Mouse (Mus musculus) neural tube, embryonic 11.5 days (tissue): Measurements from ENCODE around the gene Aatf. TPM values are rescaled to one million over a fixed set of nuclear protein-coding genes. Genes with fewer than 3 reads are reported as not detected.

ENCODE experiments used
- ATAC-seq: fragments of 200-750 bp; cut with Nextera tagmentation; 2 replicates; pipeline ENCODE4 v1.8.0; 2017; ENCODE audit warnings: moderate number of reproducible peaks, mild to moderate bottlenecking, moderate TSS enrichment, moderate library complexity; ENCODE audit not compliant: insufficient read depth, low FRiP score, low TSS enrichment
- DNase-seq: peaks from one replicate; pipeline ENCODE4 v3.0.0-alpha.2; 2015; ENCODE audit warnings: low spot score
- H3K27ac ChIP-seq: fragments of 300-500 bp; sonication (generic); 2 replicates; pipeline ENCODE4 v1.5.1; 2014; ENCODE audit warnings: low read depth, mild to moderate bottlenecking, low read length
- H3K27me3 ChIP-seq: fragments of 300-500 bp; sonication (generic); 2 replicates; pipeline ENCODE4 v1.6.1; 2014; ENCODE audit warnings: mild to moderate bottlenecking, low read length, mixed read lengths; ENCODE audit not compliant: control insufficient read depth, insufficient read depth
- H3K36me3 ChIP-seq: fragments of 300-500 bp; sonication (generic); 2 replicates; pipeline ENCODE4 v1.6.1; 2014; ENCODE audit warnings: mild to moderate bottlenecking, low read length, moderate library complexity, mixed read lengths; ENCODE audit not compliant: control insufficient read depth, insufficient read depth
- H3K4me1 ChIP-seq: fragments of 300-500 bp; sonication (generic); 2 replicates; pipeline ENCODE4 v1.6.1; 2014; ENCODE audit warnings: low read length, mixed read lengths; ENCODE audit not compliant: control insufficient read depth, insufficient read depth
- H3K4me2 ChIP-seq: fragments of 300-500 bp; sonication (generic); 2 replicates; pipeline ENCODE4 v1.6.1; 2014; ENCODE audit warnings: low read depth, mild to moderate bottlenecking, moderate library complexity
- H3K4me3 ChIP-seq: fragments of 300-500 bp; sonication (generic); 2 replicates; pipeline ENCODE4 v1.5.1; 2014; ENCODE audit warnings: low read depth, low read length
- H3K9ac ChIP-seq: fragments of 300-500 bp; sonication (generic); 2 replicates; pipeline ENCODE4 v1.6.1; 2014; ENCODE audit warnings: mild to moderate bottlenecking, low read length
- H3K9me3 ChIP-seq: fragments of 300-500 bp; sonication (generic); 2 replicates; pipeline ENCODE4 v1.6.1; 2016; ENCODE audit warnings: low read length; ENCODE audit not compliant: control insufficient read depth
- WGBS: fragments of 180-500 bp; shearing (Covaris S2); extraction: QIAGEN DNeasy Blood & Tissue Kit; methylation state at CpG from one replicate; pipeline ENCODE4 v1.1.7; 2014; 5-methylcytosine and 5-hydroxymethylcytosine counted together
- polyA plus RNA-seq: library from polyadenylated mRNA; unstranded; fragments of >200 nt; fragmentation: Nextera tagmentation; extraction: Ambion mirVana; gene quantifications from 2 replicates; pipeline ENCODE4 v1.2.1, GENCODE M21; 2014

Gene Aatf
- polyA plus RNA-seq, 1 experiment from 2014 or later: 54.4 TPM

DNA sequence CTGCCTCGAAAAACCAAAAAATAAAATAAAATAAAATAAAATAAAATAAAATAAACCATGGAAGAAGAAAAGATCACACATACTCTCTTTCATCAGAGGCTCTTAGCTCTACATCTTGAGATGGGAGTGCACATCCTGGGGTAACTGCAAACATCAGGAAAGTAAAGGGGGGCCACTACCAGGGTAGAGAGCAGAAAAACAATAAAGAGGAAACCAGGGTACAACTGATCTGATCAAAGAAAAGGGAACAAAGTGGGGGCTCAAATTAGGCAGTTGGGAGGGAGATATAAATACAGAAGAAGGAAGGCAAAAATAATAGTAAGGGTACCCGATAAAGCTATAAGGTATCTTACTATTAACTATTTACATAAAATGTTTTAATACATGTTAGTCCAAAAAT, 36.7 kb downstream of the Aatf start:
- Histone ChIP-seq H3K9ac (no peak overlapping the region), H3K9me3 (no peaks in the 10 kb centered on the region), H3K4me3 (no peak overlapping the region), H3K4me2 (no peak overlapping the region), H3K4me1 (no peaks in the 10 kb centered on the region), H3K27ac (no peak overlapping the region), H3K27me3 (no peaks in the 10 kb centered on the region), H3K36me3 (no peaks in the 10 kb centered on the region)
- ATAC-seq (no peak), DNase-seq (no peak)
- WGBS: 94% methylated on average over 2 of the region's 2 CpGs

DNA sequence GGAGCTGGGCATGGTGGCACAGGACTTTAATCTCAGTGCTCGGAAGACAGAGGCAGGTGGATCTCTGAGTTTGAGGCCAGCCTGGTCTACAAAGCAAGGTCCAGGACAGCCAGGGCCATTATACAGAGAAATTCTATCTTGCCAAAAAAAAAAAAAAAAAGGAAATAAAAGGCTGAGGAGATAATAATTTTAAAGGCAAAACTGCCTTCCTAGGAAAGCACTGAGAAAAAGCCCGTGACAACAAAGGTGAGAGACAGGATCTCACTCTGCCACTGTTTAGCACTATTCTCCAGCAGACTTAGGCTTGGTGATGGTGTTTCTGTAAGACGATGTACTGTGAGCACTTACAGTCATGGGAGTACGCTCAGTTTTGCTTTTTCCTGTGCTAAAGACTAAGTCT, 37.3 kb downstream of the Aatf start:
- Histone ChIP-seq H3K27me3 (no peaks in the 10 kb centered on the region), H3K9me3 (no peaks in the 10 kb centered on the region), H3K4me3 (no peak overlapping the region), H3K4me2 (no peak overlapping the region), H3K27ac (no peak overlapping the region), H3K36me3 (no peaks in the 10 kb centered on the region), H3K4me1 (no peaks in the 10 kb centered on the region), H3K9ac (no peak overlapping the region)
- no peak for DNase-seq
- WGBS: 91% methylated on average over 4 of the region's 4 CpGs
- no peak for ATAC-seq

DNA sequence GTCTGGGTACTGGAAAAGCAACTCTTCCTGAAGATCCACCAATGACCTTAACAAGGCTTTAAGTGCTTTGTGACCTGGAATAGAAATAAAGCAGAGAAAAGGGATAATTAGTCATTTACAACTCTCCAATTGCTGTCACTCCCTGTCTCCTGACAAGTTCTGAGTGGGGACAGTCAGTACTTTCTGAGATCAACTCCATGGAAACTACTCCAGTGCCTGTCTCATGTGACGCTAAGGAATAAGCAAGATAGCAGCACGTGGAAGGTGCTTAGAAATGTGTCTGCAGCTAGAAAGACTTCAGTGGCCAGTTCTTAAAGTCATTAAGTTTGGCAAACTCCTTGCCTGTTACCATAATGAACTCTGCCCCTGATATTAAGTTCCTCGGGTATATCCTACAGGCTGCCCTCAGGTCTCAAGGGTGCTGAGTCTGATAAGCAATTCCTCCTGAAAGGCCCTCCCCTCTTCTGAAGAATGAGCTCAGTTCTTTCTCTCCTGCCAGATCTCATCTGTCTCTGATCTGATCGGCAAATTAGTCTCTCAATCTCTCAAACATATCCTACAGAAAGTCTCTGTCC, 40.1 kb downstream of the Aatf start:
- Histone ChIP-seq H3K4me2 (no peak overlapping the region), H3K9me3 (no peaks in the 10 kb centered on the region), H3K4me3 (no peak overlapping the region), H3K9ac (no peak overlapping the region), H3K36me3 (no peaks in the 10 kb centered on the region), H3K4me1 (no peaks in the 10 kb centered on the region), H3K27ac (no peak overlapping the region), H3K27me3 (no peaks in the 10 kb centered on the region)
- ATAC-seq: no peak
- no peak for DNase-seq
- WGBS: 79% methylated on average over 4 of the region's 4 CpGs

DNA sequence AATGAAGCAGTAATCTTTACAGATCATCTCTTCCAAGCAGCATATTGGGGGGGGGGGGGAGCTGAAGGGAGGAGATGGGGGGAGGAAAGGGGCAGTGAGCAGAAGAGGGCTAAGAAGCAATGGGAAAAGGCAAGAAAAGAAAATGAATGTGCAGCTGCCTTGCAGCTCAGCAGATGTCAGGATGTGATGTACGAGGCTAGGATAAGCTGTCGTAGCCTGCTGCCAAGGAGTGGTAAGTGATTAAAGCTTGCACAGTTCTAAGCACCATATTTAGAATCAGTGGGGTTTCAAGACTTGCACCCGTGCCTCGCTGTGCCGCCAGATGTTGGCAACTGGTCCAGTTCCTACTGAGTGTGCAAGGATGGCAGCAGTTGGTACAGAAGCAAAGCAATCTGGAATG, 48.8 kb downstream of the Aatf start:
- ATAC-seq (no peak), DNase-seq (no peak)
- 0 out of 2 replicates have a peak overlapping the region, but pooled peaks have one; percentile 17 for H3K27ac ChIP-seq
- H3K36me3 ChIP-seq: no peaks in the 10 kb centered on the region; the same call in 1 of the 2 replicates
- 64% methylated on average over 5 of the region's 5 CpGs for WGBS
- no peak overlapping the region for H3K9ac ChIP-seq
- no peaks in the 10 kb centered on the region for H3K4me1 ChIP-seq
- no peak overlapping the region for H3K4me3 ChIP-seq
- no peak overlapping the region for H3K4me2 ChIP-seq
- no peaks in the 10 kb centered on the region for H3K27me3 ChIP-seq
- H3K9me3 ChIP-seq: no peaks in the 10 kb centered on the region

DNA sequence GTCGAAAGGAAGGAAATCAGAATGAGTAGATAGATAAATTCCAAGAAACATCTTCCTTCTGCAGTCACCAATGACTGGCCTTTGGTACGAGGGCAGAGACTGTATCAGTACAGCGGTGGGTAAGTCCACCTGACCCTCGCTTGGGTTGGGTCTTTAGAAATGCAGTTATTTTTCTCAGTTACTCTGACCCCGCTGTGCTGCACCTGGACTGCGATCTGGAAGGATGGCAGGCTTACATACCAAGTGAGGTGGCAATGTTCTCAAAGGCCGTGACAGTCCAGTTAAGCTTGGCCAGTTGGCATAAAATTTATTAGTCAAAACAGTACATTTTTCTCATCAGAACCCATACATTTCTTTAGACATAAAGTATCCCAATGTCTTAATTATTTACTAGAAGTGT, 59.4 kb downstream of the Aatf start:
- 94% methylated on average over 7 of the region's 7 CpGs for WGBS
- Histone ChIP-seq H3K4me1 (no peaks in the 10 kb centered on the region), H3K36me3 (no peaks in the 10 kb centered on the region), H3K4me3 (no peak overlapping the region), H3K9me3 (no peaks in the 10 kb centered on the region), H3K4me2 (no peak overlapping the region), H3K27ac (no peak overlapping the region), H3K27me3 (no peaks in the 10 kb centered on the region), H3K9ac (no peak overlapping the region)
- ATAC-seq (no peak), DNase-seq (no peak)

DNA sequence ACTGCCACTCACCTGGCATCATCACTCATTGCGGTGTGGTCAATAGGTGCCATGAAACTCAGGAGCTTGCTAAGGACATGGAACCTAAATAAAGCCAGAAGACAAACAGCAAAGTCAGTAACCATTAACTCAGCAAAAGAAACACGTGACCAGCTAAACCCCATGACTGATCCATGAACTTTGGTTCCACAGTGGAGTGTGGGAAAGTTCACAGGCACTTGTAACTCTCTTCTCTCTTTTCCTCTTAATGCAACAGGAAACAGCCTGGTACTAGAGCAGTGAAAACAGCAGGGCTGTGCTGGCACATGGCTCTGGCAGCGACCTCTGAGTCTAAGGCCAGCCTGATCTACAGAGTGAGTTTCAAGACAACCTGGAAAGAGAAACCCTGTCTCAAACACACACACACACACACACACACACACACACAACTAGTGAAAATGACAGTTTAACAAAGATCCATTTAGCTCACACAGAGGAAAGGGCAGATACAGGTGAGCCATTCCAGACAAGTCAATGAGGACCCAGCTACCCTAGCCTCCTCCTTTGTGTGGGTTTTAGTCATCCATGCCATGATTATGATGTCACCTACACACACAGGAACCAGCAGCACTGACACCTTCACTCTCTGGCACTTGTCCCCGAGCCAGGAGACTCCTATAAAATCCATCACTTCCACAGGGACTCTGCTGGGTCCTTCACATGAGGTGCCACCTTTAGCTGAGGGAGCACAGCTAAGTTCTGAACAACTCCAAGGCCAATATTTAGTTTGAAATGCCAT, 70.6 kb downstream of the Aatf start:
- no peak overlapping the region for H3K27ac ChIP-seq
- ATAC-seq: no peak
- no peaks in the 10 kb centered on the region for H3K27me3 ChIP-seq
- H3K4me1 ChIP-seq: no peaks in the 10 kb centered on the region
- no peaks in the 10 kb centered on the region; the same call in 1 of the 2 replicates for H3K36me3 ChIP-seq
- H3K9me3 ChIP-seq: no peaks in the 10 kb centered on the region
- H3K4me2 ChIP-seq: no peak overlapping the region
- no peak overlapping the region for H3K4me3 ChIP-seq
- WGBS: 91% methylated on average over 4 of the region's 4 CpGs
- no peak overlapping the region for H3K9ac ChIP-seq
- DNase-seq: no peak

DNA sequence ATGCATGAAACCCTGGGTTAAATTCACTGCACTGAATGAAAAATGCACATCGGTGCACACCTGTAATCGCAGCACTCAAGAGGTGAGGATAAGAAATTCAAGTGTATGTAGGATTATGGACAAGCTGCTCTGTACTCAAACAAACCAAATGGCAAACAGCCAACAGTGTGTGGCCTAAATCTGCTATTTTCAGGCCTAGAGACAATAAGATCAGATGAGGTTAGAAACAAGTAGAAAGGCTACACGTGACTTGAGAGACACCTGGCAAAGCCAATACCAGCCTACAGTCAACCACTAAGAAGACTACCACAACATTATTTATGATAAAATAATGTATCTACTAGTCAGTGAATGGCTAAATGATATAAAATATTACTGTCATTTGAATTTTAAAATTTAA, 72.9 kb downstream of the Aatf start:
- Histone ChIP-seq H3K4me2 (no peak overlapping the region), H3K9me3 (no peaks in the 10 kb centered on the region), H3K27me3 (no peaks in the 10 kb centered on the region), H3K27ac (no peak overlapping the region), H3K4me3 (no peak overlapping the region), H3K36me3 (no peaks in the 10 kb centered on the region; the same call in 1 of the 2 replicates), H3K4me1 (no peaks in the 10 kb centered on the region), H3K9ac (no peak overlapping the region)
- ATAC-seq (no peak), DNase-seq (no peak)
- 95% methylated on average over 3 of the region's 3 CpGs for WGBS

DNA sequence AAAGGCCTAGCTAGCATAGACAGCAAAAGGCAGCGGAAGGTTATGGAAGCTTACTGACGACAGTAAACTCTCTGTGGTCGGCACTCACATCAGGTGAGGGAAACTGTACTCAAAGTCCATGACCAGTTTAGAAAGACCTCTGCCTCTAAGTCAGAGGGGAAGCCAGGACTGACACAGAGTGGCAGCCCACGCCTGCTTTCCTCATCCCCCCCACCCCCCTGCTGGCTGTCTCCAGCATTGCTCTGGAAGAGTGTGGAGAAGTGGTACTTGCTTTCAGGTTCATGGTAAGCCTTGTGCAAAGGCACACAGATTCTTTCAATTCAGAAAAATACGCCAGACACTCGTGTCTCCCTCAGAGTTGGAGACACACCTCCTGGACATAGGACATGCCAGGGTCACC, 78.4 kb downstream of the Aatf start:
- Histone ChIP-seq H3K27me3 (no peaks in the 10 kb centered on the region), H3K4me3 (no peak overlapping the region), H3K9me3 (no peaks in the 10 kb centered on the region), H3K9ac (no peak overlapping the region), H3K4me1 (no peaks in the 10 kb centered on the region), H3K27ac (no peak overlapping the region), H3K4me2 (no peak overlapping the region), H3K36me3 (no peaks in the 10 kb centered on the region)
- DNase-seq: no peak
- ATAC-seq: no peak
- 72% methylated on average over 6 of the region's 6 CpGs for WGBS

DNA sequence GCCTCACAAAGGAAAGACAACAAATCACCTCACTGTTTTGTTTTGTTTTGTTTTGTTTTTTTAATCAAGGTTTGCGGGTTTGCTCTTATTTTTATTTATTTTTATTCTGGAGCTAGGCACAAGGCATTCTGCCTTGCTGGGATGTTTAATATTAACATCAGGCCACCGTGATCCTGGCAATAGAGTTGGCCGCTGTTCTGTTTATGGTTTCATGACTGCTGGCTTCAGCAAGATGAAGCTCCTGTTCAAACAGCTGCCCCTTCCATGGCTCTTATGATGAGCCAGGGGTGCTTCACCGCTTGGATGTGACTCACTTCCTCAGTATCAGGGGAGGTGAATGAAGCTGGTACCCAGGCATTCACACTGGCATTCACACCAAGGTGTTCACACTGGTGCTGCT, 83.0 kb downstream of the Aatf start:
- H3K4me1 ChIP-seq: 0 out of 2 replicates have a peak, but pooled peaks cover 2% of the 10 kb centered on the region
- no peak for DNase-seq
- 75% methylated on average over 4 of the region's 4 CpGs for WGBS
- no peaks in the 10 kb centered on the region for H3K36me3 ChIP-seq
- no peaks in the 10 kb centered on the region for H3K27me3 ChIP-seq
- no peaks in the 10 kb centered on the region for H3K9me3 ChIP-seq
- H3K9ac ChIP-seq: no peak overlapping the region
- no peak overlapping the region for H3K4me3 ChIP-seq
- ATAC-seq: no peak
- H3K4me2 ChIP-seq: no peak overlapping the region
- no peak overlapping the region for H3K27ac ChIP-seq
